Mouse (Mus musculus): Measurements from ENCODE around the gene Itga6.
"Not testable (repeated sequence)": the region's sequence is repeated elsewhere in the genome, so short reads cannot be mapped to it uniquely, and the experiment has no call there.

The Itga6 gene

DNA sequence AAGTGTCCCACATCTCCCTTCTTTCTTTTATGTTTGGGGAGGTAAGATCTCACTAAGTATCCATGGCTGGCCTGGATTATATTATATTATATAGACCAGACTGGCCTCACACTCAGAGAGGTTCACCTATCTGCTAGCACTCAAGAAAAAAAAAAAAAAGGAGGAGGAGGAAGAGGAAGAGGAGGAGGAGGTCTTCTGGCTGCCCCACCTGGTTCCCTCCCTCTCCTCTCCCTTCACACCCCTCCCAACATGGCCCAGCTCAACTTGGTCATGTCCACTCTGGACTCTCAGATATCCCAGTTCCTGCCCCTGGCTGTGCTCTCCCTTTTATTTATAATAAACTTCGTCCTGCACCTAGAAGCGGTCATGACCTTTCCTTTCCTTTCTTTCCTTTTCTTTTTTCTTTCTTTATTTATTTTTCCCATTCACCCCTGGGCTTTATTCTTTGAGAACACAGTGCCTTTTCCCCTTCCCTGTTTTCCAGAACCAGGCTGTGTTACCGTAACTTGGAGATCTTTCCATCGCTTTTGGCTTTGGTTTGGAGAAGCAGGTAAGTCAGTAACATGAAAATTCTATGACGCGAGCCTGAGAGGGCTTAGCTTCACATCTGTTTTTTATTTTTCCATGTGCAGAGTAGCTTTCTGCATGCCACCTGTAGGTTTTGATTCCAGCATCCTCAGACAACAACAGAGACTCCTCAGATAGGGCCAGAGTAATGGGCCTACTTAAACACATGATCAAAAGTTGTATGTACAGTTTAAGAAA is at the start of gene Itga6:
Gene Itga6 (plus strand): TSS at position 7 of the 765 bp plus-strand sequence.
- DNase-seq = no peak

- DNase-seq = no peak
These were observed 48.6 kb upstream of the Itga6 start for GRCm38 (mm10) chr2:71696776-71697175.

GRCm38 (mm10) chr2:71697408-71698336 is 47.7 kb upstream of the Itga6 start:
- no peak for DNase-seq

- no peak for DNase-seq
These were observed 47.0 kb upstream of the Itga6 start for GRCm38 (mm10) chr2:71698366-71698765.

- no peak for DNase-seq
These were observed 46.5 kb upstream of the Itga6 start for GRCm38 (mm10) chr2:71698942-71699341.

GRCm38 (mm10) chr2:71701341-71701740 is 44.1 kb upstream of the Itga6 start:
- DNase-seq = no peak

DNA sequence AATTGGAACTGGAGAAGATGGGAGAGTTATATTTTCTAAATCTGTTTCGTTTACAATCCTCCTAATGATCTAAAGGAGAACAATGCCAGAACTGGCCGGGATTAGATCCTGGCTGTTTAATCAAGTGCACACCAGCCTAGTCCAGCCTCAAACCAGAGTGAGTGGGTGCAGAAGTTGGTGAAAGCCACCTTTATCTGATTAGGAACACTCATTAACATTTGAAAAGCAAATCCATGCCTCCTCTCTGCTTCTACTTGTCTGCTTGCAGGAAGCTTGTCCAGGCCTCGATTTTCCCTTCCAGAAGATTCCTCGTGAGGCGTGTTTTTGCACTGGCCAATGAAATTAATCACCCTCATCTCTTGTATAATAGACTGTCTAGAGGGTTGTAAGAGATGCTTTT is 41.1 kb upstream of the Itga6 start:
- DNase-seq = no peak

DNA sequence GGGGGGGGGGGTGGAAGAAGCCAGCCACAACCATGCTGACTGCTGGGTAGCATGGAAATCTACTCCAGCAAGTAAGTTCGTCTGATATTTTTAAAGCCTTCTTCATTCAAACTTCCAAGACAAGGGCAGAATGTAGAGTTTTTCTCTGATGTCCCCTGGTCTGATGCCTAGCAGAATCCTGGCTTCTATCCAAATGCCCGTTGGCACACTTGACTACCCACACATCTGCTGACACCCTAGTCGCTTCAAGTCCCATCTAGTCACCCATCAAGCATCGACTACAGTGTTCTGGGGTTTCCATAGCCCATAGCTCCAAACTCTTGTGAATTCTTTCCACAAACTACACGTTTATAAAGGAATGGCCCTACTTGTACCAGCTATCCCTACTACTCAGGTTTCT is 36.5 kb upstream of the Itga6 start:
- peak; percentile 30 for DNase-seq

GRCm38 (mm10) chr2:71711640-71712039 is 33.8 kb upstream of the Itga6 start:
- DNase-seq = no peak

DNA sequence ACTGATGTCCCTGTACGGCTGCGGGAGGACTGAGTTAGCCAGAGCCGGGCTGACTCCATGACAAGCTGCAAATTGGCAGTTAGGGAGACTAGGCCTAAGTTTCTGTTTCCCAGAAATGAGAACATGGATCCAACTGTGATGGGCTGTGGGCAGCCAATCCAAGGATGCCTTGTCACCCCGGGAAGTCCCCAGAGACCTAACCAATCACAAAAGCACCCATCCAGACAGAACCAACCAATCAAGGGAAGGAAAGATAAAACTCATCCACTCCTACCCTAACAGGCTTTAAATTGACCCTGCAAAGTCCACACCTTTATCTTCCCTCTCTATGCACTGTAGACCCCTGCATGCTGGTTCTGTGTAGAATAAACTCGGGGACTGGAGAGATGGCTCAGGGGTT is 31.0 kb upstream of the Itga6 start:
- DNase-seq = no peak

GRCm38 (mm10) chr2:71719005-71719386 is 26.4 kb upstream of the Itga6 start:
- no peak for DNase-seq

GRCm38 (mm10) chr2:71719387-71720034 is 25.9 kb upstream of the Itga6 start:
- no peak for DNase-seq

- not testable (repeated sequence) for DNase-seq
These were observed 24.9 kb upstream of the Itga6 start for GRCm38 (mm10) chr2:71720556-71720955.

DNA sequence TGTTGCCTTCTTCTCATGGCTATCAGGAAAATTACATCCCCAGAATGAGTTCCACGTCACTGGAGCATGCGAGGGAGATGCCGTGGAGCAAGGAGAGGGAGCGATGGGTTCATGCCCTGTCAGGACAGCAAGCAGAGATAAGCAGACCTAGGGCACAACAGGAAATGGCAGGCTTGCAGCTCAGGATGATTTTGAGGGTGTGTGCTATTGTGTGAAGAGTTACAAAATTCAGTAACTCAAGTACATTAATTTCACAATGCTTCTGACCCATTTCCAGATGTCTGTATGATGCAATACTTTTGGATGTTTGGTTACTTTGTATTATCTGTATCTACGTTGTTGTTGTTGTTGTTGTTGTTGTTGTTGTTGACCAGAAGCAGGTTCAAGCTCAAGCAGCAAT is 22.5 kb upstream of the Itga6 start:
- DNase-seq = no peak

DNA sequence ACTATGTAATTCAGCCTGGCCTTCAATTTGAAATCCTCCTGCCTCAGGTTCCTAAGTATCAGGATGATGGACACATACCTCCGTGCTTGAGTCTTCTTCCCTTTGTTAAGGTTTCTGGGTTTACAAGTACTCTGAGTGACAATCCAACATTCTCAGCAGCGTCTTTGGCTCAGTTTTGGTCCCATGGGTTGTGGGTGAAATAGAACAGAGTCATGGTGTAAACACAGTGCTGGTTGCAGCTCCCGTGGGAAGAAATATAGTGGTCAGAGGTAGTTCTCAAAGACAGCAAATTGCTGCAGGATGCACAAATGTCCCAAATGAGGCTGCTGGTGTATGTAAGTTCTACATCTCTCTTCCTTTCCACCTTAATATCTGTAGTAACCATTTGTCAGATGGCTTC is 21.8 kb upstream of the Itga6 start:
- DNase-seq = no peak

DNA sequence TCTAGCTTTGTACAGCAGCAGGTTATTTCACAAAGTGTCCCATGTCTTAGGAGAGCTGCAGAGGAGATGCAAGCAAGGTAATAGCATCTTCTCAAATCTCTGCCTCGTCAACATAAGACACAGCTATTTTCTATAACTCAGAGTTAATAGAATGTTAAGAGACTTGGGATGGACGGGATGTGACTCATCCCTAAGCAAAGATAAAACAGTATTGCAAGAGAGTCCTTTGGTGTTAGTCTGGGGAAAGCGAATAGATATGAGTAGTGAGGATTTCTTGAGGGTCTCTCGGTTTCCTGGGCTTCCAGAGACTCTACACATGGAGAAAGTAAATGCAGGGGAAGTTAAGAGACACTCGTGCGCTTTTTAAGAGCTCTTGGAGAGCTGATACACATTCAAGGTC is 21.4 kb upstream of the Itga6 start:
- DNase-seq = no peak

DNA sequence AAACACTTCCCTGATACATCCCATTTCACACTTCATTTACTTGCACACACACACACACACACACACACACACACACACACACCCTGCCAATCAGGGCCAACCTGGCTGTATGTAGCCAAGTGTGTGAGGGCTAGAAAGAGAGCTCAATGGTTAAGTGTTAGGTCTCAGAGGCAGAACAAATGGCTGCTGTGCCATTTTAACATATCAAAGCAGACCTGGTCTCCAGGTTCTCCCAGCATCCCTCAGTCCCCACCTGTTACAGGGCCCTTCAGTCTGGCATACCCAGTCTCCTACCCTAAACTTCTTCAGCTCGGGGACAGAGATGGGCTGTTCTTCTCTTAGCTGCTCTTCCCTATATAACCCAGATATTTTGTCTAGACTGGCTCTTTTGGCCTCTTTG is 20.0 kb upstream of the Itga6 start:
- DNase-seq = no peak

GRCm38 (mm10) chr2:71726883-71727676 is 18.3 kb upstream of the Itga6 start:
- no peak for DNase-seq

GRCm38 (mm10) chr2:71728341-71728740 is 17.1 kb upstream of the Itga6 start:
- peak; percentile 64 for DNase-seq

DNA sequence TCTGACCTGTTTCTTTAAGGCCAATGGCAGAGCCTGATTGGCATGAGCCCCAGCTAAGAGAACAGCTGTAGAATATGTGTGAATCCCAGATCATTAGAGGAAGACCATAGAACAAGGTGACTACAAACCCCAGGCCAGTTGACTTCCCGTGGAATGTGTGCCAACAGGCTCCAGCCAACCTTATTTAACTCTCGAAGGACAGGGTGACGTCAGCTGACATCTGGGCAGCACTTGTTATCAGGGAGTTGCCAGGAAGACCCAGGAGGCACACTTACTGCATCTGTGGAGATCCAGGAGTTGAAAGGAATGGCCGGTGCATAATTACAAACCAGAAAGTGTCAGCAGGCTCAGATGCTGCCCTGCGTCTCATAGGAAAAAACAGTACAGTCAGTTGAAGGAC is 16.6 kb upstream of the Itga6 start:
- peak; percentile 47 for DNase-seq

- DNase-seq = no peak
These were observed 14.5 kb upstream of the Itga6 start for GRCm38 (mm10) chr2:71730623-71731612.

All from kidney, postnatal 10 days (tissue).